Mouse (Mus musculus) forebrain, embryonic 11.5 days (tissue): ENCODE results near the gene Cox14. TPM values are rescaled to one million over a fixed set of nuclear protein-coding genes. Genes with fewer than 3 reads are reported as not detected.
A peak's percentile ranks its signal among the peaks of the same experiment; 100 is the strongest.

ENCODE experiments used
- ATAC-seq: fragments of 200-750 bp; cut with Nextera tagmentation; replicated peaks from 2 replicates; pipeline ENCODE4 v1.8.0; 2017; ENCODE audit warnings: moderate TSS enrichment; ENCODE audit not compliant: low FRiP score
- DNase-seq: peaks from one replicate; pipeline ENCODE4 v3.0.0-alpha.2; 2017; ENCODE audit warnings: low spot score
- H3K27ac ChIP-seq: fragments of 300-500 bp; sonication (generic); 2 replicates; pipeline ENCODE4 v1.5.1; 2014; ENCODE audit warnings: low read depth, low read length
- H3K27me3 ChIP-seq: fragments of 300-500 bp; sonication (generic); 2 replicates; pipeline ENCODE4 v1.6.1; 2014; ENCODE audit warnings: mild to moderate bottlenecking, low read length, mixed read lengths; ENCODE audit not compliant: control insufficient read depth, insufficient read depth
- H3K36me3 ChIP-seq: fragments of 300-500 bp; sonication (generic); 2 replicates; pipeline ENCODE4 v1.6.1; 2014; ENCODE audit warnings: mild to moderate bottlenecking, low read length, moderate library complexity, mixed read lengths; ENCODE audit not compliant: control insufficient read depth, insufficient read depth
- H3K4me1 ChIP-seq: fragments of 300-500 bp; sonication (generic); replicated peaks from 2 replicates; pipeline ENCODE4 v1.6.1; 2014; ENCODE audit warnings: low read length, mixed read lengths; ENCODE audit not compliant: control insufficient read depth, insufficient read depth
- H3K4me2 ChIP-seq: fragments of 300-500 bp; sonication (generic); 2 replicates; pipeline ENCODE4 v1.6.1; 2014; ENCODE audit warnings: low read depth, mild to moderate bottlenecking, low read length, moderate library complexity, mixed read lengths; ENCODE audit not compliant: severe bottlenecking
- H3K4me3 ChIP-seq: fragments of 300-500 bp; sonication (generic); 2 replicates; pipeline ENCODE4 v1.5.1; 2014; ENCODE audit warnings: low read depth, low read length
- H3K9ac ChIP-seq: fragments of 300-500 bp; sonication (generic); 2 replicates; pipeline ENCODE4 v1.6.1; 2014; ENCODE audit warnings: low read length
- H3K9me3 ChIP-seq: fragments of 300-500 bp; sonication (generic); 2 replicates; pipeline ENCODE4 v1.6.1; 2016; ENCODE audit warnings: low read length, mixed read lengths; ENCODE audit not compliant: control insufficient read depth
- WGBS: fragments of 180-500 bp; shearing (Covaris S2); extraction: QIAGEN DNeasy Blood & Tissue Kit; methylation state at CpG from one replicate; pipeline ENCODE4 v1.1.7; 2014; 5-methylcytosine and 5-hydroxymethylcytosine counted together
- polyA plus RNA-seq: library from polyadenylated mRNA; unstranded; fragments of >200 nt; fragmentation: Nextera tagmentation; extraction: Ambion mirVana; gene quantifications from 2 replicates; pipeline ENCODE4 v1.2.1, GENCODE M21; 2014

The Cox14 gene
- polyA plus RNA-seq, 1 experiment from 2014 or later: 140 TPM

GRCm38 (mm10) chr15:99712666-99713559 is 12.5 kb upstream of the Cox14 start:
- no peak overlapping the region for H3K9ac ChIP-seq
- H3K27me3 ChIP-seq: no peaks in the 10 kb centered on the region
- H3K4me3 ChIP-seq: no peak overlapping the region
- no peak for DNase-seq
- WGBS: 72% methylated on average over 13 of the region's 13 CpGs
- ATAC-seq: no peak
- 0 out of 2 replicates have a peak, but pooled peaks cover 2% of the 10 kb centered on the region for H3K4me1 ChIP-seq
- no peaks in the 10 kb centered on the region for H3K9me3 ChIP-seq
- H3K36me3 ChIP-seq: peaks cover 12% of the 10 kb centered on the region; the same call in 1 of the 2 replicates
- no peak overlapping the region for H3K4me2 ChIP-seq
- no peak overlapping the region for H3K27ac ChIP-seq

GRCm38 (mm10) chr15:99713569-99713968 is 11.8 kb upstream of the Cox14 start:
- no peak for ATAC-seq

DNA sequence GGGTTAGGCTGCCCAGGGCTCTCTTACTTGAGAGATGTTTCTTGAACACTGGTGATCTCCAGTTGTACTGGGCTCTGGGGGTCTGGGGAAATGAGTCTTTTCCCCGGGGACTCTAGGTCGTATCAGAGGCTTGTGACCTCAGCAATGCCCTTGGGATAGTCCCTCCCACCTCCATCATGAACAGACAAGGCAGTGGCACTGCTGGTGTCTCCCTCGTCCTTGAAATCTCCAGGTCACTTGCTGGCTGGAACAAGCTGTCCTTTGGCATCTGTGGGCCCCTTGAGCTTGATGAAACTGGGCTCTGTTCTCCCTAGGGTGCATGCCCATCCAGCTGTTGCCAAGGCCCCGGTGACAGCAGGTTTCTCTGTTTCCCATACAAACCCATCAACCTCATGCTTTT is 11.2 kb upstream of the Cox14 start:
- no peaks in the 10 kb centered on the region for H3K27me3 ChIP-seq
- 0 out of 2 replicates have a peak, but pooled peaks cover 2% of the 10 kb centered on the region for H3K4me1 ChIP-seq
- DNase-seq (no peak), ATAC-seq (no peak)
- no peak overlapping the region for H3K27ac ChIP-seq
- H3K4me3 ChIP-seq: no peak overlapping the region
- no peak overlapping the region for H3K4me2 ChIP-seq
- H3K9ac ChIP-seq: no peak overlapping the region
- 75% methylated on average over 4 of the region's 4 CpGs for whole genome bisulfite sequencing
- H3K9me3 ChIP-seq: no peaks in the 10 kb centered on the region
- H3K36me3 ChIP-seq: peaks cover 4% of the 10 kb centered on the region; the same call in 1 of the 2 replicates

More at GRCm38 (mm10) chr15:99713569-99713968, 11.8 kb upstream of the Cox14 start:
- H3K36me3 ChIP-seq: peaks cover 7% of the 10 kb centered on the region; the same call in 1 of the 2 replicates
- 87% methylated on average over 3 of the region's 3 CpGs for WGBS
- H3K9me3 ChIP-seq: no peaks in the 10 kb centered on the region
- H3K4me2 ChIP-seq: no peak overlapping the region
- no peak overlapping the region for H3K27ac ChIP-seq
- H3K9ac ChIP-seq: no peak overlapping the region
- H3K27me3 ChIP-seq: no peaks in the 10 kb centered on the region
- 0 out of 2 replicates have a peak, but pooled peaks cover 2% of the 10 kb centered on the region for H3K4me1 ChIP-seq
- DNase-seq: no peak
- H3K4me3 ChIP-seq: no peak overlapping the region

DNA sequence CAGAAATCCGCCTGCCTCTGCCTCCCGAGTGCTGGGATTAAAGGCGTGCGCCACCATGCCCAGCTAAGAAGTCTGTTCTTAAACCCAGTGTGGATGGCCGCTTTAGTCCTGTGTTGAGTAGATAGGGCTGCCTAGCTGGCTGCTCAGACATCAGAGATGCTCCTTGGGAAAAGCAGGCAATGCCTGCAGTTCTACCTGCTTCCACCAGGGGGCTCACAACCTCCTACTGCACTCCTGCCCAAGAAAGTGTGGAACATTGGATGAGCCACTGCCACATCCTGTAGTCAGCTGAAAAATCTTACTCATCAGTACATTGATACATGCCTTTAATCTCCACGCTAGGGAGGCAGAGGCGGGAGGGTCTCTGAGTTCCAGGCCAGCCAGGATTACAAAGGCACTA is 10.6 kb upstream of the Cox14 start:
- peaks cover 4% of the 10 kb centered on the region; the same call in 1 of the 2 replicates for H3K36me3 ChIP-seq
- DNase-seq: peak; percentile 85
- H3K27ac ChIP-seq: no peak overlapping the region; the same call in 1 of the 2 replicates
- H3K4me1 ChIP-seq: 0 out of 2 replicates have a peak, but pooled peaks cover 2% of the 10 kb centered on the region
- no peak overlapping the region for H3K4me3 ChIP-seq
- WGBS: 48% methylated on average over 7 of the region's 7 CpGs
- no peaks in the 10 kb centered on the region for H3K27me3 ChIP-seq
- no peaks in the 10 kb centered on the region for H3K9me3 ChIP-seq
- ATAC-seq: peak; percentile 45; the same call in 1 of the 2 replicates
- no peak overlapping the region for H3K4me2 ChIP-seq
- no peak overlapping the region for H3K9ac ChIP-seq

DNA sequence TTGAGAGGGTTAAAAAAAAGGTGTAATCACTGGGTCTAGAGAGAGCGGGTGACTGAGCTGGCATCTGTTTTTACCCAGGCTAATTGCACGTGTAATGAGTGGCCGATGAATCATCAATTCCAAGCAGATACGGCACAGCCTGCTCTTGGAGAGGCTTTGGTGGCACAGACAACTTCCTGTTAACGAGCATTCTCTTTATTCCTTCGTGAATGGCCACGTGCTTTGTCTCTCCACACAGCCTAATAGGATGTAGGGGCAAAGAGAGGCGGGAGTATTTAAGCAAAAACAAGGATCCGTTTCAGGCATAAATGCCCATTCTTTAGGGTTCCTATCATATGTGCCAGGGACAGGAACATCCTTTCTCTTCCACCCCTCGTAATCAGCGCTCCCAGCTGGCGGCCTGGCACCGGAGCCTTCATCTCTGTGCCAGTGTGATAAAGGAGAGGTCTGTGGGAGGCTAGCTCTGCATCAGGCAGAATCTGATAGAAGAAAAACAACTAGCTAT is 10.0 kb upstream of the Cox14 start:
- WGBS: 66% methylated on average over 13 of the region's 13 CpGs
- no peak overlapping the region for H3K9ac ChIP-seq
- H3K4me3 ChIP-seq: no peak overlapping the region
- H3K27ac ChIP-seq: peak overlapping the region; percentile 47
- ATAC-seq (no peak), DNase-seq (no peak)
- 0 out of 2 replicates have a peak, but pooled peaks cover 2% of the 10 kb centered on the region for H3K4me1 ChIP-seq
- peaks cover 4% of the 10 kb centered on the region; the same call in 1 of the 2 replicates for H3K36me3 ChIP-seq
- no peaks in the 10 kb centered on the region for H3K27me3 ChIP-seq
- H3K4me2 ChIP-seq: no peak overlapping the region
- no peaks in the 10 kb centered on the region for H3K9me3 ChIP-seq

- Histone ChIP-seq H3K4me3 (no peak overlapping the region), H3K27me3 (no peaks in the 10 kb centered on the region), H3K4me1 (0 out of 2 replicates have a peak, but pooled peaks cover 2% of the 10 kb centered on the region), H3K9me3 (no peaks in the 10 kb centered on the region), H3K36me3 (peaks cover 4% of the 10 kb centered on the region; the same call in 1 of the 2 replicates), H3K4me2 (no peak overlapping the region), H3K27ac (peak overlapping the region; percentile 47; the same call in 1 of the 2 replicates), H3K9ac (no peak overlapping the region)
- DNase-seq (no peak), ATAC-seq (no peak)
- 81% methylated on average over 11 of the region's 11 CpGs for WGBS
Measured at GRCm38 (mm10) chr15:99715982-99716746, 9.3 kb upstream of the Cox14 start.

DNA sequence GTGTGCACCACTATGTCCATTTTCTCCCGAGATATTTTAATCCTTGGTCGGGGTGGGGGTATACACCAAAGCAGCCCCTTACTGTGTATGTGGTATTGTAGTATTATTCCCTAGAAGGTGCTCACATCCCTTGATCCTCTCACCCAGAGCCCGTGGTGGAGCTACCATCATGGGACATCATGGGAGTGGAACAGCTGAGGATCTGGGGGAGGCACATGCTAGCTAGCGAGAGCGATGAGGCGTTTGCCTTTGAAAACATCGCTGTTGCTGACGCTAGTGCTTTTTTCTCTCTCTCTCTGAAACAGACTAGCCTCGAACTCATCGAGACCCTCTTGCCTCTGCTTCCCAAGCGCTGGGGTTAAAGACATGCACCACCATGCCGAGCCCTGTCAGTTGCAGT is 8.6 kb upstream of the Cox14 start:
- DNase-seq (no peak), ATAC-seq (no peak)
- H3K9ac ChIP-seq: no peak overlapping the region

More for the DNA sequence above, 8.6 kb upstream of the Cox14 start:
- Histone ChIP-seq H3K4me1 (0 out of 2 replicates have a peak, but pooled peaks cover 2% of the 10 kb centered on the region), H3K36me3 (peaks cover 4% of the 10 kb centered on the region; the same call in 1 of the 2 replicates), H3K27ac (no peak overlapping the region), H3K9me3 (no peaks in the 10 kb centered on the region), H3K27me3 (no peaks in the 10 kb centered on the region), H3K4me2 (no peak overlapping the region), H3K4me3 (no peak overlapping the region)
- WGBS: 89% methylated on average over 12 of the region's 12 CpGs
